Mouse (Mus musculus): ENCODE data around the gene Arhgap28.

Arhgap28 gene

GRCm38 (mm10) chr17:68003741-68004560 lies at the start of gene Arhgap28:
Arhgap28 (minus strand) TSS chr17:68004120.
- DNase-seq (ENCODE audit: low read depth, low spot score), result no peak

DNA sequence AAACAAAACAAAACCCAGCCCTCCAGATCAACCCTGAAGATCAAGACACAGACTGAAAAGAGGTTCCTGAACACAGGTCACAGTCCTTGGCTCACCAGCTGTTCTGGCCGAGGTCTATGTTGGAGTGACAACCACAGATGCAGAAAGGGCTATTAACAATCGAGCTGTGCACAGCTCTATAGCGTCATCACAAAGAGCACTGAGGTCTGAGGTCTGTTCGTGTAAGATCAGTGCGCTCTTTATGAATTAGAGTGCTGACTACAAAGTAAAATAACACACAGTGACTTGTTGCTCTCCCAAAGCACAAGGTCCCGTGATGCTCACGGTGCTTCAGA lies 42.4 kb upstream of the Arhgap28 start:
- DNase-seq (ENCODE audit: low read depth, low spot score), result no peak

- DNase-seq (ENCODE audit: low read depth, low spot score), result no peak
Measured at GRCm38 (mm10) chr17:68045655-68046340, 41.9 kb upstream of the Arhgap28 start.

DNA sequence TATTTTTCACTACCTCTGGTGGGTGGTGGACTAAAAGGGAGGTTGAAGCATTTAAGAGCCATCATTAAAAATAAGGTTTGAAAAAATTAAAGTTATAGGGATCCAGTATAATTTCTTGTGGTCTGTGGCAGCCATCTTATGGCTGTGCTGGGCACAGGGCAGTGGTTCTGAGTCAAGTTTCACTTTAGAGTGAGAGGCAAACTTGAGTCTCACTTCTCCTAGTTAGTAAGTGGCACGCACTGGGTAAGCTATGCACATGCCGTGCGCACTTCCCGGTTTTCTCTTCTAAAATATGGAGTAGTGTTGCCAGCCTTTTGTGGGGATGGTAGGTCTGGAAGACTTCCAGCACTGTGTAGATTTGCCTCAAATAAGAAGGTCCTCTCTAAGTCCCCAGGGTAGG lies 38.5 kb upstream of the Arhgap28 start:
- DNase-seq (ENCODE audit: low read depth, low spot score), result no peak

GRCm38 (mm10) chr17:68037011-68037410 lies 33.1 kb upstream of the Arhgap28 start:
- no peak for DNase-seq (ENCODE audit: low read depth, low spot score)

GRCm38 (mm10) chr17:68029495-68029894 lies 25.6 kb upstream of the Arhgap28 start:
- no peak for DNase-seq (ENCODE audit: low read depth, low spot score)

GRCm38 (mm10) chr17:68028519-68028918 lies 24.6 kb upstream of the Arhgap28 start:
- no peak for DNase-seq (ENCODE audit: low read depth, low spot score)

DNA sequence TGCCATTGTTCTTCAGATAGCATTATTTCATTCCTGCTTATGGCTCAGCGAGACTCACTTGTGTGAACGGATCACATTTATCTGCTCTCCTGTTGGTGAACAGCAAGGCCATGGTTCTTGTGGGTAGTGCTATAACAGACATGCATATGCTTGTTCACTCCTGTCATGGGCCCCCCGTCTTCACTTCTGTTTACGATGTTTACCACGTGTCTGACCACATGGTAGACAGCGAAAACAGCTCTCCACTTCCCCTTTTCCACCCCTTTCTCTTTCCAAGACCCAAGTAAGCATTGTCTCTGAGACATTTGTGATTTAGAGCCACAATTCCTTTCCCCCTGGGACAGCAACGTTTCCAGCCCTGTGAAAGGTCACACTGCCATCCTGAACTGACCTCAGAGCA lies 20.4 kb upstream of the Arhgap28 start:
- DNase-seq (ENCODE audit: low read depth, low spot score), result no peak

GRCm38 (mm10) chr17:68019466-68020065 lies 15.6 kb upstream of the Arhgap28 start:
- DNase-seq (ENCODE audit: low read depth, low spot score), result no peak

- no peak for DNase-seq (ENCODE audit: low read depth, low spot score)
Measured at GRCm38 (mm10) chr17:68017095-68017494, 13.2 kb upstream of the Arhgap28 start.

GRCm38 (mm10) chr17:68011606-68012005 lies 7.7 kb upstream of the Arhgap28 start:
- DNase-seq (ENCODE audit: low read depth, low spot score), result no peak

- no peak for DNase-seq (ENCODE audit: low read depth, low spot score)
Measured at GRCm38 (mm10) chr17:68010041-68010440, 6.1 kb upstream of the Arhgap28 start.

DNA sequence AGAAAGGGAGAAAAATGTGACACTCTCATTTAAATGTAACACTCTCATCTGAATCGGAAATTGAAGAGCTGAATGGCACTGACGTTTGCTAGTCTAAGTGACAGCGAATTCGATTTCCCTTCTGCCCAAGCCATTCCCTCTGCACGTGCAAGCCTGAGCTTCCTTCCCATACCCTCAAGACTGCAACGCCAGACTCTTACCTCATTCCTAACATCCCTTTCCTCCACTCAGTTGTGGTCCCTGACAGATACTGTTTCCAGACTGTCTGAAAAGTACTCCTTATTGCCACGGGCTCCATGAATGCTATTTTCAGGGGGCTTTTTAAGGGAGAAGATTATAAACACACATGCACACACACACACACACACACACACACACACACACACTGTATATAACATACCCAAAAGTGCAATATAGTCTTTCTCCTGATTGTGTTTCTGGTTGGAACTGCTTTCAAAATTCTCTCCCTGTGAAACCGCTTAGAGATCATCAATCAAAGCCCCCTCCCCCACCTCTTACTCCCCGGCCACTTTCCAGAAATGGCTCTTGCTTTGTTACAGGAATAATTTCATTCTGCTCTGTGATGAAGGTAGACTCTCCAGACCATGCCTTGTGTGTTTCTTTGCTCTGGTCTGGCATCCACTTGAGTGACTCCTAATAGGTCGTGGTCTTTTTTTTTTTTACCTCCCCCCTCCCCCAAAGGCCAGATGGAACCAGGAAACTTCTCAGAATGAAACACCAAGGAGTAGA lies 836 bp upstream of the Arhgap28 start:
- DNase-seq (ENCODE audit: low read depth, low spot score), result no peak

DNA sequence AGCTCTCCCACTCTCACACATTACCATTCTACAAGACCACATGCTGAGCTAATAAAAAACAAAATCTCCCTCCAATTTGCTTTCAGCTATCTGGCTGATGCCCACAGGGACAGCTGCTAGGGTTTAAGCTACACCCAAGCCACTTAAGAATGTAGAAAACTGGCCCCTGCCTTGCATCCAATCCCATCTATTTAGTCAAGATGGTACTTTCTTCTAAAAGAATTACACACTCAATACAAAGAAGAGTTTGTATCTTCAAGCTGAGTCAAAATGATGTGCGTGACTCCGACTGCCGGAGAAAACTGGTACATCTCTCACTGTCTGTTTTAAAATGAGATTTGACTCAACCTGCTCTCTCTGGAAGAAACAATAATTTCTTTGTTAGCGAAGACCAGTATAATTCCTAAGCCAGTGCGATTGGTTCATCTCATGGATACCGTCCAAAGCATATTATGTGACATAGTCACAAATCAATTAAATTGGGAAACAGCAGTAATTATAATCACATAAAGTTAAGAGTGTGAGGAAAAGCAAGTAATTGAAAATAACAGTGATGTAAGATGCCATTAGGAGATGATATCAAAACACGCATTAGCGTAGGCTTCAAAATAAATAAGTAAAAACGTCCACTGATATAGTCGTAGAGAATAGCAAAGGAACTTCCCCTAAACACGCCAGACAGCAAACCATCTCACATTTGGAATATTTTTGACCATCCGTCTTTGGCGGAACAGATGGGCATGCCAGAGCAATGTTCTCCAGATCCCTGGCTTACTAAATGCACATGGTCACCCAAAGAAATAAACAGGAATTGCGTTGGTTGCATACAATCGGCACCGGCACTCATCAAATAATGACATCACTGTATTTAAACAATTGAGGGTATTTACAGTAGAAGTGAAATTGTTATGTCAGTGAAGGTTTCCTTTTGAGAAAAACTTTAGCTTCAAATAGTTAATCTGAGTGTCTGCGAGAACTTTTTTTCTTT lies 1.0 kb downstream of the Arhgap28 start:
- DNase-seq (ENCODE audit: low read depth, low spot score), result no peak

- no peak for DNase-seq (ENCODE audit: low read depth, low spot score)
Measured at GRCm38 (mm10) chr17:67999801-68000200, 4.1 kb downstream of the Arhgap28 start.

DNA sequence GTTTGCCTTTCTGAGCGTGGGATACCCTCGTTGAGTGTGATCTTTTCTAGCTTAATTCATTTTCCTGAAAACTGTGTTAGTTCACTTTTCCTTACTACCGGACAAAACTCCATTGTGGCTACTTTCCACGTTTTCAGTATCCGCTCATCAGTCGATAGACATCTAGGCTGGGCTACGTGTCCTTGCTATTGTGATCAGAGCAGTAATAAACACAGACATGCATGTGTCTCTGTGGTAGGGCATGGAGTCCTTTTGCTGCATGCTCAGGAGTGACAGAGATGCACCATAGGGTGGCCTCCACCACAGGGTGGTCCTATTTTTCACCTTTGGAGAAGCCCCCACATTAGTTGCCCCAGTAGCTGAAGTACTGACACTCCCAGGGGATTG lies 7.2 kb downstream of the Arhgap28 start:
- no peak for DNase-seq (ENCODE audit: low read depth, low spot score)

DNA sequence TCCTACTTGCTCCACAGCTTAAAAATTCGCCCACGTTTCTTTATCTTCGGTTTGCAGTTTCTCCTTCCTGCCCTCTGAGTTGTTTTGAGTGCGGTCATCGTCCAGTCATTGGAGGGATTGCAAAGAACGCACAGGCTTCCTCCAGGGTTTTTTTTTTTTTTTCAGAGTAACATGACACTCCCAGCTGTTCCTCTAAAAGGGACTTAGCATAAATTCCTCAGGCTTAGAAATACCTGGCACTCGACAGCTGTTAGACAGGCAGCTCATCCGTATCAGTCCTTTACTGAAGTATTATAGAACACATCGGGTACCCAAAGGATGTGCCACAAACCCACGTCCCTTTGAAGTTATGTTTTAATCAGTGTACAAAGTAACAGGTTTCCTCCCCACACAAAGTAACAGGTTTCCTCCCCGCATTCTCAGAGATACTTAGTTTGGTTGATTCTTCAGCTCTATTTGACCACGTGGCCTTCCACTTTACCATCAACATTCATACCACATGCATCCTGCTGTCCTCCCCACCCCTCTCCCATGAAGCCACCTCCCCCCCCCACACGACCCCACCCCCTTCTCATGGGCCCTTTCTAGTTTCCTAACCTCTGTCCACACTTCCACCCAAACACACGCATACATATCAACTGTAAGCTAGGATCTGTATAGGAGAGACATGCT lies 7.7 kb downstream of the Arhgap28 start:
- DNase-seq (ENCODE audit: low read depth, low spot score), result no peak

DNA sequence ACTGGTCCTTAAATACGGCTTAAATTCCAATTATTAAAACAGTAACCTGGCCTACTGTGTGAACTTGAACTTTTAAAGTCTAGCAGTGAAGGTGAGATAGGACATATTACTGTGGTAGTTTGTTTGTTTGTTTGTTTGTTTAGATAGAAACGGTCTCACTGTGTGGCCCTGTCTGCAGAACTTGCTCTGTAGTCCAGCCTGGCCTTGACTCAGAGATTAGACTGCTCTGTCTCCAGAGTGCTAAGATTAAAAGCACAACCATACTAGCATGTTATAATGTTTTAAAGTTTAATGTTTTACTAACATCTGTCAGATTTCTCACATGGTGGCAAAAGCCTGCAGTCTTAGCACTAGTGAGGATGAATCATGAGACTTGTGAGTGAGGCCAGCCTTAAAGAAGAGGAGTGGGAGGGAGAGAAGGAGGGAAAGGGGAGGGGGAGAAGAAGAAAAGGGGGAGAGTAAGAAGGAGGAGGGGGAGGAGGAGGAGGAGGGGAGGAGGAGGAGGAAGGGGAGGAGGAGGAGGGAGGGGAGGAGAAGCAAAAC lies 8.6 kb downstream of the Arhgap28 start:
- DNase-seq (ENCODE audit: low read depth, low spot score), result no peak

DNA sequence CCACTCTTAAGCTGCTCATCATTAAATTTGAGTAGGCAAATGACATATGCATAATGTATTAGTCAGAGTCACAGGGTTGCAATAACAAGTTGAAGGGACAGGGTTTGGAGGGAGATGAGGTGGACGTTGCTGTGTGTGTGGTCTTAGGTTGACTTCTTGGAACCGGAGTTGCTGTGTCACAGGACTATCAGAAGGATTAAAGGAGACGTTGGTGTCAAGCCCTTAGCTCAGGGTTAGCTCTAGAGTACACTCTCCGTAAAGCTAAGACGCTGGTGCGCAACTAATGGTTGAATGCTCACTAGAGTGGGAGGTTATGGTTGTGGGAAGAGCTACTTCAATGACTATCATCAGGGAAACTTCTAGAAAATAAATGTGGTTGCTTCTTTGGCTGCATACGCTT lies 9.1 kb downstream of the Arhgap28 start:
- no peak for DNase-seq (ENCODE audit: low read depth, low spot score)

Data from CD4-positive helper T cell, adult 2 months (primary cell).